Mouse (Mus musculus) G1E-ER4 (cell line): Measurements from ENCODE around the gene Ndn. TPM values are rescaled to one million over a fixed set of nuclear protein-coding genes. Genes with fewer than 3 reads are reported as not detected.

ENCODE experiments used
- GATA1 ChIP-seq: IDR thresholded peaks from one replicate; pipeline ENCODE4 v1.8.0; 2012; ENCODE audit warnings: low read length, inconsistent platforms
- polyA plus RNA-seq: library from polyadenylated mRNA; stranded (reverse); fragments of >175 nt; gene quantifications from 2 replicates; pipeline ENCODE4 v1.2.3, GENCODE M21; 2012

Gene Ndn
- not detected in 2 replicates for polyA plus RNA-seq

- TF ChIP-seq GATA1, result no peak
Observed at GRCm38 (mm10) chr7:62346269-62346668, at the start of gene Ndn. TSS of gene Ndn (plus strand) at chr7:62346569.

GRCm38 (mm10) chr7:62302451-62302850 lies 43.9 kb upstream of the Ndn start:
- no peak for TF ChIP-seq GATA1

- no peak for TF ChIP-seq GATA1
Observed at GRCm38 (mm10) chr7:62306896-62307614, 39.3 kb upstream of the Ndn start.

- no peak for TF ChIP-seq GATA1
Observed at GRCm38 (mm10) chr7:62316793-62317192, 29.6 kb upstream of the Ndn start.

- TF ChIP-seq GATA1, result no peak
Observed at GRCm38 (mm10) chr7:62345411-62345810, 958 bp upstream of the Ndn start.

- no peak for TF ChIP-seq GATA1
Observed at GRCm38 (mm10) chr7:62348106-62348803, 1.9 kb downstream of the Ndn start.

GRCm38 (mm10) chr7:62348804-62349190 lies 2.4 kb downstream of the Ndn start:
- TF ChIP-seq GATA1, result no peak

- no peak for TF ChIP-seq GATA1
Observed at GRCm38 (mm10) chr7:62351266-62351665, 4.9 kb downstream of the Ndn start.

- TF ChIP-seq GATA1, result no peak
Observed at GRCm38 (mm10) chr7:62365039-62365636, 18.8 kb downstream of the Ndn start.

GRCm38 (mm10) chr7:62366730-62367129 lies 20.4 kb downstream of the Ndn start:
- no peak for TF ChIP-seq GATA1

GRCm38 (mm10) chr7:62375658-62376057 lies 29.3 kb downstream of the Ndn start:
- no peak for TF ChIP-seq GATA1

GRCm38 (mm10) chr7:62376510-62377304 lies 30.3 kb downstream of the Ndn start, which contains the start of gene Magel2:
TSS of gene Magel2 (plus strand) at chr7:62377010.
- no peak for TF ChIP-seq GATA1

- TF ChIP-seq GATA1, result no peak
Observed at GRCm38 (mm10) chr7:62377313-62377712, 30.9 kb downstream of the Ndn start.

- no peak for TF ChIP-seq GATA1
Observed at GRCm38 (mm10) chr7:62378529-62378928, 32.2 kb downstream of the Ndn start.

GRCm38 (mm10) chr7:62382391-62382790 lies 36.0 kb downstream of the Ndn start:
- TF ChIP-seq GATA1, result no peak

- TF ChIP-seq GATA1, result no peak
Observed at GRCm38 (mm10) chr7:62388291-62388690, 41.9 kb downstream of the Ndn start.
